Mouse (Mus musculus) midbrain, embryonic 10.5 days (tissue): ENCODE data around the gene Slc26a8. TPM values are rescaled to one million over a fixed set of nuclear protein-coding genes. Genes with fewer than 3 reads are reported as not detected.

Experiments used
- DNase-seq: peaks from one replicate; pipeline ENCODE4 v3.0.0-alpha.2; 2017; ENCODE audit warnings: low spot score
- H3K27ac ChIP-seq: fragments of 300-500 bp; sonication (generic); replicated peaks from 2 replicates; pipeline ENCODE4 v1.5.1; 2016; ENCODE audit warnings: mild to moderate bottlenecking
- H3K27me3 ChIP-seq: fragments of 300-500 bp; sonication (generic); 2 replicates; pipeline ENCODE4 v1.6.1; 2016; ENCODE audit warnings: low read depth, mild to moderate bottlenecking; ENCODE audit not compliant: poor library complexity, severe bottlenecking
- H3K36me3 ChIP-seq: fragments of 300-500 bp; sonication (generic); 2 replicates; pipeline ENCODE4 v1.6.1; 2016; ENCODE audit warnings: mild to moderate bottlenecking, moderate library complexity
- H3K4me1 ChIP-seq: fragments of 300-500 bp; sonication (generic); 2 replicates; pipeline ENCODE4 v1.6.1; 2016
- H3K4me3 ChIP-seq: fragments of 300-500 bp; sonication (generic); 2 replicates; pipeline ENCODE4 v1.5.1; 2016; ENCODE audit warnings: mild to moderate bottlenecking, moderate library complexity
- H3K9me3 ChIP-seq: fragments of 300-500 bp; sonication (generic); replicated peaks from 2 replicates; pipeline ENCODE4 v1.6.1; 2016; ENCODE audit warnings: mild to moderate bottlenecking
- WGBS: fragments of 180-500 bp; shearing (Covaris S2); methylation state at CpG from one replicate; pipeline ENCODE4 v1.1.7; 2016; 5-methylcytosine and 5-hydroxymethylcytosine counted together
- polyA plus RNA-seq: library from polyadenylated mRNA; unstranded; fragments of >200 nt; fragmentation: Nextera tagmentation; extraction: Ambion mirVana; gene quantifications from 2 replicates; pipeline ENCODE4 v1.2.1, GENCODE M21; 2016

Gene Slc26a8
- polyA plus RNA-seq, 1 experiment from 2014 or later: 0.56 TPM

DNA sequence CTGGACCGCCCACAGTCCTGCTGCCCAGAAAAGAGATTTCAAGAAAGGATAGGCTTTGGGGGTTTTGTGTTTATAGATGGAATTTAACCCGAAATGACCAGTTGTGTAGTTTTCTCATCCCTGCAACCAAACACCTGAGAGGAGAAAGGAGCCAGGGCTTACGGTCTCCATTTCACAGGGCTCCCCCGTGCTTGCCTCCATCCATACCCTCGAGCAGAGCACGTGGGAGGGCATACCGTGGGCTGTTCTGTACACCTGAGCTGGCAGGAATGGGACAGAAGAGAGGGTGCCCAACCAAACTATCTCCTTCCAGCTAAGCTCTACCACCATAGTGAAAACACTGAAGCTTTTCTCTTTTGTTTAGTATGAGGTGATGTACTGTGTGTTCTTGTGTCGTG is 20.3 kb upstream of the Slc26a8 start:
- 94% methylated on average over 8 of the region's 8 CpGs for WGBS
- no peak for DNase-seq
- H3K9me3 ChIP-seq: no peaks in the 10 kb centered on the region
- H3K27ac ChIP-seq: no peak overlapping the region
- peaks cover 20% of the 10 kb centered on the region for H3K36me3 ChIP-seq
- H3K4me3 ChIP-seq: no peak overlapping the region
- H3K4me1 ChIP-seq: peaks cover 4% of the 10 kb centered on the region; the same call in 1 of the 2 replicates
- no peaks in the 10 kb centered on the region for H3K27me3 ChIP-seq

- H3K9me3 ChIP-seq: no peaks in the 10 kb centered on the region
- H3K27ac ChIP-seq: no peak overlapping the region
- 94% methylated on average over 8 of the region's 8 CpGs for WGBS
These were observed 19.7 kb upstream of the Slc26a8 start for GRCm38 (mm10) chr17:28709552-28710290.

GRCm38 (mm10) chr17:28708989-28709388 is 19.0 kb upstream of the Slc26a8 start:
- peaks cover 7% of the 10 kb centered on the region for H3K36me3 ChIP-seq
- no peak overlapping the region for H3K27ac ChIP-seq
- no peak overlapping the region for H3K4me3 ChIP-seq
- H3K27me3 ChIP-seq: no peaks in the 10 kb centered on the region
- peaks cover 4% of the 10 kb centered on the region; the same call in 1 of the 2 replicates for H3K4me1 ChIP-seq
- WGBS: 71% methylated on average over 2 of the region's 2 CpGs
- no peaks in the 10 kb centered on the region for H3K9me3 ChIP-seq
- DNase-seq: no peak

More at GRCm38 (mm10) chr17:28709552-28710290, 19.7 kb upstream of the Slc26a8 start:
- H3K4me3 ChIP-seq: no peak overlapping the region
- H3K4me1 ChIP-seq: peaks cover 4% of the 10 kb centered on the region; the same call in 1 of the 2 replicates
- peaks cover 14% of the 10 kb centered on the region for H3K36me3 ChIP-seq
- no peak for DNase-seq
- no peaks in the 10 kb centered on the region for H3K27me3 ChIP-seq

DNA sequence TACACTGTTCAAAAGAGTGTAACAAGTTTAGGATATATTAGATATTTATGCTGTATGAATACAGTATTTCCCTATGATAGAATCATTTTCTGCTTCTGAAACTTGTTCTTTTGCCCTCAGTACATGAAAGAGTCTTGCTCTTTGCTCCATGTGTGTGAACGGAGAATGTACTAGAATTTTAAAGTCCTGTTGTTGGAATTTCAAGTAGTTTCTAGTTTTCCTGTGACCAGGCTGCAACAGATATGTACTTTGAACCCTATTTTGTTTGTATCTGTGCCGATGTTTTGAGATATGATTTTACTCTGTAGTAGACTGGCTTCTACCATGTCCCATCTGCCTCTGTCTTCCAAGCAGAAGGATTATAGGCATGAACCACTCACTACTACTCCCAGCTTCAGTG is 17.8 kb upstream of the Slc26a8 start:
- Histone ChIP-seq H3K27ac (no peak overlapping the region), H3K4me1 (peaks cover 4% of the 10 kb centered on the region; the same call in 1 of the 2 replicates), H3K36me3 (no peaks in the 10 kb centered on the region), H3K4me3 (no peak overlapping the region), H3K9me3 (no peaks in the 10 kb centered on the region), H3K27me3 (no peaks in the 10 kb centered on the region)
- no peak for DNase-seq
- WGBS: 91% methylated on average over 2 of the region's 2 CpGs

- Histone ChIP-seq H3K4me1 (peaks cover 4% of the 10 kb centered on the region; the same call in 1 of the 2 replicates), H3K36me3 (no peaks in the 10 kb centered on the region), H3K27ac (no peak overlapping the region), H3K4me3 (no peak overlapping the region), H3K27me3 (no peaks in the 10 kb centered on the region), H3K9me3 (no peaks in the 10 kb centered on the region)
- no peak for DNase-seq
- 95% methylated on average over 3 of the region's 3 CpGs for WGBS
These were observed 17.1 kb upstream of the Slc26a8 start for GRCm38 (mm10) chr17:28707136-28707627.

DNA sequence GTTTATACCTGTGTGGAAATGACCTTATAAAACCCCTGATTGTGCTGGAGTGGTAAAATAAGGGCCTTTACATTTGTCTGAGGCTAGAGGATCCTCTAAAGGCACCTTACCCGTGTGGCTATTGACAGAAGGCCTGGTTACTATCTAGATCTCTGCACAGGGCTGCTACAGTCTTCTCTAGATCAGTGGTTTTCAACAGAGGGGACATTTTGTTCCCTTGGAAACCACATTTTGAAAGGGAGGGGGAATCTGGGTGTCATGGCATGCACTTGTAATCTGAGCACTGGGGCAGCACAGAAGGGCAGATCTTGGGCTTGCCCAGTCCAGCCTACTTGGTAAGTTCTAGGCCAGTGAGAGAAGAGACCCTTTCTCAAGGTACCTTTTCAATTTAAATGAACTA is 16.7 kb upstream of the Slc26a8 start:
- H3K36me3 ChIP-seq: no peaks in the 10 kb centered on the region
- 71% methylated on average over 1 of the region's 1 CpGs for WGBS
- no peak for DNase-seq

DNA sequence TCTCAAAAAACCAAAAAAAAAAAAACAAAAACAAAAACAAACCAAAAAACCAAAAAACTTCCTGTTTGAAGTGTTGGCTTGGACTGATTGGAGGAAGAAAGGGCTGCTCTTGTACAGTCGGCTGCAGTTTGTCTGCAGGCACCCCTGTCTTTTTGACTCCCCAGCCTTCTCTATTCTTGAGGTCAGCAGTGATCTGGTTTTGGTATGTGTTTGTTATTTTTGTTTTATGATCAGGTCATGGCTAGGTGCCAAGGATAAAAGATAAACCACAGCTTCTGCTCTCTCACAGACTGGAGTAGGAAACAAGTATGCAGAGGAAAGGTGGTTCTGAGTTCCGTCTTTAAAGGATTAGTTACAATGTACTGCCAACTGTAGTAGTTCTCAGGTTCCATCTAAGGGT is 12.6 kb upstream of the Slc26a8 start:
- Histone ChIP-seq H3K9me3 (no peaks in the 10 kb centered on the region), H3K27me3 (no peaks in the 10 kb centered on the region), H3K4me3 (no peak overlapping the region), H3K27ac (no peak overlapping the region), H3K4me1 (peaks cover 13% of the 10 kb centered on the region), H3K36me3 (no peaks in the 10 kb centered on the region)
- DNase-seq: no peak
- 87% methylated on average over 2 of the region's 2 CpGs for WGBS

More for the DNA sequence above, 16.7 kb upstream of the Slc26a8 start:
- H3K27me3 ChIP-seq: no peaks in the 10 kb centered on the region
- no peak overlapping the region for H3K4me3 ChIP-seq
- H3K4me1 ChIP-seq: peaks cover 4% of the 10 kb centered on the region; the same call in 1 of the 2 replicates
- H3K9me3 ChIP-seq: no peaks in the 10 kb centered on the region
- H3K27ac ChIP-seq: no peak overlapping the region

GRCm38 (mm10) chr17:28701737-28702136 is 11.7 kb upstream of the Slc26a8 start:
- Histone ChIP-seq H3K4me1 (peaks cover 19% of the 10 kb centered on the region), H3K36me3 (no peaks in the 10 kb centered on the region), H3K27ac (no peak overlapping the region), H3K9me3 (no peaks in the 10 kb centered on the region), H3K4me3 (no peak overlapping the region), H3K27me3 (no peaks in the 10 kb centered on the region)
- no peak for DNase-seq
- WGBS: 91% methylated on average over 3 of the region's 3 CpGs

DNA sequence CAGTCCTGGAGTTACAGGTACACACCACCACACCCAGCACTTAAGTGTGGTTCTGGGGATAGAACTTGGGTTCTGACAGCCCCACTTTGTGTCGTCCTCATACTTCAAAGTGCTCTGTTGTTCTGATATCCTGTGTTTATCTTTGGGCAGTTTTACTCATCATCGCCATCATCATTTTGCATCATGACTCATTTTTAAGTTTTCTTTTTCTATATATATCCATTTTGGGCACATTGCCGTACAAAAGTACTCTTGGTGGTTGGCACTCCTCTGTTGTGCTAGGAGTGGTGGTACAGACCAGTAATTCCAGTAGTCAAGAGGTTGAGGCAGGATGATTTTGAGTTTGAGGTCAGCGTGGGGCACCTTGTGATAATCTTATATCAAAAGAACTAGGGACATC is 11.1 kb upstream of the Slc26a8 start:
- H3K4me3 ChIP-seq: no peak overlapping the region
- no peaks in the 10 kb centered on the region for H3K9me3 ChIP-seq
- no peaks in the 10 kb centered on the region for H3K27me3 ChIP-seq
- no peak for DNase-seq
- WGBS: 96% methylated on average over 4 of the region's 4 CpGs
- no peak overlapping the region for H3K27ac ChIP-seq
- H3K4me1 ChIP-seq: peaks cover 21% of the 10 kb centered on the region
- no peaks in the 10 kb centered on the region for H3K36me3 ChIP-seq

GRCm38 (mm10) chr17:28699789-28700188 is 9.8 kb upstream of the Slc26a8 start:
- Histone ChIP-seq H3K4me3 (no peak overlapping the region), H3K9me3 (no peaks in the 10 kb centered on the region), H3K27me3 (no peaks in the 10 kb centered on the region), H3K4me1 (peaks cover 26% of the 10 kb centered on the region), H3K27ac (no peak overlapping the region), H3K36me3 (no peaks in the 10 kb centered on the region)
- 93% methylated on average over 7 of the region's 7 CpGs for WGBS
- no peak for DNase-seq

GRCm38 (mm10) chr17:28698672-28699071 is 8.6 kb upstream of the Slc26a8 start:
- Histone ChIP-seq H3K27me3 (no peaks in the 10 kb centered on the region), H3K4me3 (no peak overlapping the region), H3K36me3 (no peaks in the 10 kb centered on the region), H3K27ac (no peak overlapping the region), H3K4me1 (peaks cover 32% of the 10 kb centered on the region), H3K9me3 (no peaks in the 10 kb centered on the region)
- no peak for DNase-seq
- 91% methylated on average over 2 of the region's 2 CpGs for WGBS

DNA sequence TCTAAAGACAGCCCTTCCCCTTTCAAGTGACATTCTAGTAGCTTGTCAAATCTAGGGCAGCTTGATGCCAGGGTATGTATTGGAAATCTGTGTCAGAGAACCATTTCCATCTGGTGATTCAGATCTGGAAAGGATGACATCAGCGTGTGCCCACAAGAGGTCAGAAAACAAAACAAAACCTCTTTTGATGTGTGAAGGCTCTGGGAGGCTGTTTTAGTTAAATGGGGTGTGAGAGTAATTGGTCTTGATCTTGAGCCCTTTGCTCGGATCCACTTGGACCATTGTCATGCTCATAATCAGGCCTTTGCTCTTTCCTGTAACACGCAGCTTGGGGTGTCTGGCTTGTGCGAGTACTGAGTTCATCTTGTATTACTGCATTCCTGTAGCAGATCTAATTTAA is 8.2 kb upstream of the Slc26a8 start:
- no peak for DNase-seq
- Histone ChIP-seq H3K4me1 (peaks cover 37% of the 10 kb centered on the region), H3K4me3 (no peak overlapping the region), H3K9me3 (no peaks in the 10 kb centered on the region), H3K27me3 (no peaks in the 10 kb centered on the region), H3K36me3 (no peaks in the 10 kb centered on the region), H3K27ac (no peak overlapping the region)
- 71% methylated on average over 4 of the region's 4 CpGs for WGBS
